Mouse (Mus musculus): ENCODE data around the gene Sgms2. TPM values are rescaled to one million over a fixed set of nuclear protein-coding genes. Genes with fewer than 3 reads are reported as not detected.

Sgms2 gene
- 4.2 TPM for polyA plus RNA-seq (2012; fragmentation: generic; extraction: Trizol)

GRCm38 (mm10) chr3:131491361-131491925, at the start of gene Sgms2:
Sgms2 (minus strand) TSS chr3:131491411.
- H3ac ChIP-seq (ENCODE audit: control insufficient read depth, insufficient read length): peak within 1 kb of the TSS; percentile 66
- no peaks in the 10 kb centered on the region for H3K36me3 ChIP-seq (ENCODE audit: control insufficient read depth, insufficient read depth)
- TF ChIP-seq MYOD1 (IDR thresholded peaks at IDR 0.05; ENCODE audit: control insufficient read depth in 1 of 3, insufficient read length in 2 of 3, low read depth in 2 of 3) (no peak), POLR2A (IDR thresholded peaks at IDR 0.05; ENCODE audit: insufficient read length, low read depth) (no peak), CEBPB (IDR thresholded peaks at IDR 0.05; ENCODE audit: insufficient read depth, poor library complexity, severe bottlenecking) (no peak), USF1 (IDR thresholded peaks at IDR 0.05; ENCODE audit: low read depth) (no peak), POLR2AphosphoS2 (IDR thresholded peaks at IDR 0.05; ENCODE audit: insufficient read length, low read depth) (no peak), MYOG (IDR thresholded peaks at IDR 0.05; ENCODE audit: control insufficient read depth in 1 of 3, insufficient read depth in 1 of 3, insufficient read length in 2 of 3, low read depth in 2 of 3) (no peak), TCF3 (IDR thresholded peaks at IDR 0.05; ENCODE audit: insufficient read length, low read depth) (no peak), MAX (IDR thresholded peaks at IDR 0.05; ENCODE audit: low read depth) (no peak), REST (IDR thresholded peaks at IDR 0.05; ENCODE audit: insufficient read depth, insufficient read length) (no peak), TCF12 (IDR thresholded peaks at IDR 0.05; ENCODE audit: insufficient read depth, poor library complexity, severe bottlenecking) (no peak), E2F4 (IDR thresholded peaks at IDR 0.05; ENCODE audit: insufficient read depth) (no peak), SRF (IDR thresholded peaks at IDR 0.05; ENCODE audit: control insufficient read depth, insufficient read length, low read depth) (no peak)
- no peaks in the 10 kb centered on the region for H3K27me3 ChIP-seq (ENCODE audit: control insufficient read depth, insufficient read depth, insufficient read length)
- peak within 1 kb of the TSS; percentile 47 for H3K4me3 ChIP-seq
- H3K79me2 ChIP-seq (ENCODE audit: control insufficient read depth, insufficient read depth): no peaks in the 10 kb centered on the region
- peak within 1 kb of the TSS; percentile 76 for H3K4me2 ChIP-seq (ENCODE audit: low read depth)

- no peak for TF ChIP-seq MYOG (IDR thresholded peaks at IDR 0.05; ENCODE audit: control insufficient read depth in 1 of 3, insufficient read depth in 1 of 3, insufficient read length in 2 of 3, low read depth in 2 of 3)
- no peak for TF ChIP-seq TCF3 (IDR thresholded peaks at IDR 0.05; ENCODE audit: insufficient read length, low read depth)
- no peak for TF ChIP-seq E2F4 (IDR thresholded peaks at IDR 0.05; ENCODE audit: insufficient read depth)
- no peak for TF ChIP-seq REST (IDR thresholded peaks at IDR 0.05; ENCODE audit: insufficient read depth, insufficient read length)
- no peak for TF ChIP-seq USF1 (IDR thresholded peaks at IDR 0.05; ENCODE audit: low read depth)
- TF ChIP-seq MAX (IDR thresholded peaks at IDR 0.05; ENCODE audit: low read depth): no peak
- Histone ChIP-seq H3ac (ENCODE audit: control insufficient read depth, insufficient read length) (no peak overlapping the region), H3K4me3 (no peak overlapping the region), H3K4me2 (ENCODE audit: low read depth) (no peak overlapping the region), H3K36me3 (ENCODE audit: control insufficient read depth, insufficient read depth) (no peaks in the 10 kb centered on the region), H3K27me3 (ENCODE audit: control insufficient read depth, insufficient read depth, insufficient read length) (no peaks in the 10 kb centered on the region), H3K79me2 (ENCODE audit: control insufficient read depth, insufficient read depth) (no peaks in the 10 kb centered on the region)
Observed at GRCm38 (mm10) chr3:131525229-131525628, 34.0 kb upstream of the Sgms2 start.

- Histone ChIP-seq H3K36me3 (ENCODE audit: control insufficient read depth, insufficient read depth) (no peaks in the 10 kb centered on the region), H3ac (ENCODE audit: control insufficient read depth, insufficient read length) (no peak overlapping the region), H3K4me3 (no peak overlapping the region), H3K79me2 (ENCODE audit: control insufficient read depth, insufficient read depth) (no peaks in the 10 kb centered on the region), H3K4me2 (ENCODE audit: low read depth) (no peak overlapping the region), H3K27me3 (ENCODE audit: control insufficient read depth, insufficient read depth, insufficient read length) (no peaks in the 10 kb centered on the region)
- no peak for TF ChIP-seq POLR2A (IDR thresholded peaks at IDR 0.05; ENCODE audit: insufficient read length, low read depth)
- no peak for TF ChIP-seq SRF (IDR thresholded peaks at IDR 0.05; ENCODE audit: control insufficient read depth, insufficient read length, low read depth)
- no peak for TF ChIP-seq MAX (IDR thresholded peaks at IDR 0.05; ENCODE audit: low read depth)
- no peak for TF ChIP-seq CEBPB (IDR thresholded peaks at IDR 0.05; ENCODE audit: insufficient read depth, poor library complexity, severe bottlenecking)
- TF ChIP-seq MYOG (IDR thresholded peaks at IDR 0.05; ENCODE audit: control insufficient read depth in 1 of 3, insufficient read depth in 1 of 3, insufficient read length in 2 of 3, low read depth in 2 of 3): no peak
- TF ChIP-seq TCF3 (IDR thresholded peaks at IDR 0.05; ENCODE audit: insufficient read length, low read depth): no peak
- TF ChIP-seq REST (IDR thresholded peaks at IDR 0.05; ENCODE audit: insufficient read depth, insufficient read length): no peak
- TF ChIP-seq USF1 (IDR thresholded peaks at IDR 0.05; ENCODE audit: low read depth): no peak
- no peak for TF ChIP-seq TCF12 (IDR thresholded peaks at IDR 0.05; ENCODE audit: insufficient read depth, poor library complexity, severe bottlenecking)
- TF ChIP-seq MYOD1 (IDR thresholded peaks at IDR 0.05; ENCODE audit: control insufficient read depth in 1 of 3, insufficient read length in 2 of 3, low read depth in 2 of 3): no peak
- no peak for TF ChIP-seq POLR2AphosphoS2 (IDR thresholded peaks at IDR 0.05; ENCODE audit: insufficient read length, low read depth)
- no peak for TF ChIP-seq E2F4 (IDR thresholded peaks at IDR 0.05; ENCODE audit: insufficient read depth)
Observed at GRCm38 (mm10) chr3:131524779-131525178, 33.6 kb upstream of the Sgms2 start.

GRCm38 (mm10) chr3:131524210-131524609, 33.0 kb upstream of the Sgms2 start:
- H3K79me2 ChIP-seq (ENCODE audit: control insufficient read depth, insufficient read depth): no peaks in the 10 kb centered on the region
- TF ChIP-seq USF1 (IDR thresholded peaks at IDR 0.05; ENCODE audit: low read depth): no peak
- no peak for TF ChIP-seq REST (IDR thresholded peaks at IDR 0.05; ENCODE audit: insufficient read depth, insufficient read length)
- TF ChIP-seq TCF12 (IDR thresholded peaks at IDR 0.05; ENCODE audit: insufficient read depth, poor library complexity, severe bottlenecking): no peak
- TF ChIP-seq TCF3 (IDR thresholded peaks at IDR 0.05; ENCODE audit: insufficient read length, low read depth): no peak
- TF ChIP-seq POLR2A (IDR thresholded peaks at IDR 0.05; ENCODE audit: insufficient read length, low read depth): no peak
- TF ChIP-seq MYOG (IDR thresholded peaks at IDR 0.05; ENCODE audit: control insufficient read depth in 1 of 3, insufficient read depth in 1 of 3, insufficient read length in 2 of 3, low read depth in 2 of 3): no peak
- TF ChIP-seq CEBPB (IDR thresholded peaks at IDR 0.05; ENCODE audit: insufficient read depth, poor library complexity, severe bottlenecking): no peak

GRCm38 (mm10) chr3:131523749-131524148, 32.5 kb upstream of the Sgms2 start:
- H3K79me2 ChIP-seq (ENCODE audit: control insufficient read depth, insufficient read depth): no peaks in the 10 kb centered on the region
- H3K27me3 ChIP-seq (ENCODE audit: control insufficient read depth, insufficient read depth, insufficient read length): no peaks in the 10 kb centered on the region
- no peak overlapping the region for H3ac ChIP-seq (ENCODE audit: control insufficient read depth, insufficient read length)
- no peaks in the 10 kb centered on the region for H3K36me3 ChIP-seq (ENCODE audit: control insufficient read depth, insufficient read depth)
- no peak overlapping the region for H3K4me2 ChIP-seq (ENCODE audit: low read depth)
- H3K4me3 ChIP-seq: no peak overlapping the region
- TF ChIP-seq TCF12 (IDR thresholded peaks at IDR 0.05; ENCODE audit: insufficient read depth, poor library complexity, severe bottlenecking): no peak
- TF ChIP-seq E2F4 (IDR thresholded peaks at IDR 0.05; ENCODE audit: insufficient read depth): no peak
- TF ChIP-seq MYOD1 (IDR thresholded peaks at IDR 0.05; ENCODE audit: control insufficient read depth in 1 of 3, insufficient read length in 2 of 3, low read depth in 2 of 3): no peak
- TF ChIP-seq POLR2A (IDR thresholded peaks at IDR 0.05; ENCODE audit: insufficient read length, low read depth): no peak
- no peak for TF ChIP-seq REST (IDR thresholded peaks at IDR 0.05; ENCODE audit: insufficient read depth, insufficient read length)
- TF ChIP-seq POLR2AphosphoS2 (IDR thresholded peaks at IDR 0.05; ENCODE audit: insufficient read length, low read depth): no peak
- TF ChIP-seq MYOG (IDR thresholded peaks at IDR 0.05; ENCODE audit: control insufficient read depth in 1 of 3, insufficient read depth in 1 of 3, insufficient read length in 2 of 3, low read depth in 2 of 3): no peak
- TF ChIP-seq TCF3 (IDR thresholded peaks at IDR 0.05; ENCODE audit: insufficient read length, low read depth): no peak
- TF ChIP-seq CEBPB (IDR thresholded peaks at IDR 0.05; ENCODE audit: insufficient read depth, poor library complexity, severe bottlenecking): no peak
- TF ChIP-seq SRF (IDR thresholded peaks at IDR 0.05; ENCODE audit: control insufficient read depth, insufficient read length, low read depth): no peak
- no peak for TF ChIP-seq MAX (IDR thresholded peaks at IDR 0.05; ENCODE audit: low read depth)
- no peak for TF ChIP-seq USF1 (IDR thresholded peaks at IDR 0.05; ENCODE audit: low read depth)

More at GRCm38 (mm10) chr3:131524210-131524609, 33.0 kb upstream of the Sgms2 start:
- Histone ChIP-seq H3K36me3 (ENCODE audit: control insufficient read depth, insufficient read depth) (no peaks in the 10 kb centered on the region), H3ac (ENCODE audit: control insufficient read depth, insufficient read length) (no peak overlapping the region), H3K4me3 (no peak overlapping the region), H3K4me2 (ENCODE audit: low read depth) (no peak overlapping the region), H3K27me3 (ENCODE audit: control insufficient read depth, insufficient read depth, insufficient read length) (no peaks in the 10 kb centered on the region)
